Mouse (Mus musculus) layer of hippocampus, adult 9-10 months (tissue): ENCODE data around the gene Tubgcp4.

ENCODE experiments used
- DNase-seq: peaks from one replicate; pipeline ENCODE4 v3.0.0; 2022; ENCODE audit warnings: low spot score

Gene Tubgcp4

GRCm38 (mm10) chr2:121204276-121204675 is 33.8 kb downstream of the Tubgcp4 start:
- no peak for DNase-seq

GRCm38 (mm10) chr2:121206541-121206940 is 36.1 kb downstream of the Tubgcp4 start:
- no peak for DNase-seq

GRCm38 (mm10) chr2:121214491-121214890 is 44.0 kb downstream of the Tubgcp4 start:
- DNase-seq = no peak

- no peak for DNase-seq
These were observed 48.7 kb downstream of the Tubgcp4 start for GRCm38 (mm10) chr2:121219177-121219576.

- no peak for DNase-seq
These were observed 49.5 kb downstream of the Tubgcp4 start for GRCm38 (mm10) chr2:121219994-121220393.

- DNase-seq = no peak
These were observed 52.6 kb downstream of the Tubgcp4 start for GRCm38 (mm10) chr2:121223010-121223409.

GRCm38 (mm10) chr2:121228135-121228534 is 57.7 kb downstream of the Tubgcp4 start:
- no peak for DNase-seq

- no peak for DNase-seq
These were observed 65.1 kb downstream of the Tubgcp4 start for GRCm38 (mm10) chr2:121235460-121236072.

GRCm38 (mm10) chr2:121239426-121239825 is 69.0 kb downstream of the Tubgcp4 start:
- no peak for DNase-seq

GRCm38 (mm10) chr2:121244099-121244498 is 73.6 kb downstream of the Tubgcp4 start:
- DNase-seq = no peak
